Mouse (Mus musculus) cortical plate, adult 2 months (tissue): Measurements from ENCODE around the gene Efl1. TPM values are rescaled to one million over a fixed set of nuclear protein-coding genes. Genes with fewer than 3 reads are reported as not detected.

ENCODE experiments used
- H3K27ac ChIP-seq: fragments of 200-500 bp; 2 replicates; pipeline ENCODE4 v1.5.1; 2012; ENCODE audit warnings: low read length, control low read depth, inconsistent platforms; ENCODE audit not compliant: insufficient read depth
- H3K4me1 ChIP-seq: fragments of 200-500 bp; 2 replicates; pipeline ENCODE4 v1.6.1; 2011; ENCODE audit warnings: low read length; ENCODE audit not compliant: control insufficient read depth, insufficient read depth
- H3K4me3 ChIP-seq: fragments of 200-500 bp; 2 replicates; pipeline ENCODE4 v1.5.1; 2011; ENCODE audit warnings: mild to moderate bottlenecking, low read length, control low read depth; ENCODE audit not compliant: insufficient read depth
- CTCF ChIP-seq: fragments of 200-500 bp; IDR thresholded peaks from 2 replicates; pipeline ENCODE4 v1.5.1; 2011; ENCODE audit warnings: mild to moderate bottlenecking, control low read depth, low read length; ENCODE audit not compliant: insufficient read depth; ENCODE audit errors: extremely low read depth
- POLR2A ChIP-seq: fragments of 200-500 bp; IDR thresholded peaks from 2 replicates; pipeline ENCODE4 v1.6.1; 2011; ENCODE audit warnings: mild to moderate bottlenecking, low read length, control low read depth; ENCODE audit not compliant: insufficient read depth; ENCODE audit errors: extremely low read depth
- polyA plus RNA-seq: library from polyadenylated mRNA; depleted of rRNA; stranded (reverse); fragments of >200 nt; gene quantifications from 2 replicates; pipeline ENCODE4 v1.2.3, GENCODE M21; 2012; rRNA removed

Gene Efl1
- 7.9 and 8.9 TPM in 2 replicates for polyA plus RNA-seq

- no peak for TF ChIP-seq CTCF
- 0 out of 2 replicates have a peak, but pooled peaks have one; percentile 41 for TF ChIP-seq POLR2A
- Histone ChIP-seq H3K27ac (no peak within 1 kb of the TSS), H3K4me1 (peaks cover 3% of the 10 kb centered on the region; the same call in 1 of the 2 replicates), H3K4me3 (peak within 1 kb of the TSS; percentile 63)
Observed at GRCm38 (mm10) chr7:82648353-82649080, at the start of gene Efl1, which contains the start of gene Saxo2. Gene Efl1 (plus strand): TSS chr7:82648614. Gene Saxo2 (minus strand): TSS chr7:82648528.

GRCm38 (mm10) chr7:82602008-82602407 lies 46.4 kb upstream of the Efl1 start:
- TF ChIP-seq CTCF (no peak), POLR2A (no peak)
- H3K4me1 ChIP-seq: no peaks in the 10 kb centered on the region
- no peak overlapping the region for H3K4me3 ChIP-seq
- H3K27ac ChIP-seq: no peak overlapping the region

- TF ChIP-seq CTCF (no peak), POLR2A (no peak)
- H3K4me1 ChIP-seq: no peaks in the 10 kb centered on the region
Observed at GRCm38 (mm10) chr7:82605425-82605824, 43.0 kb upstream of the Efl1 start.

GRCm38 (mm10) chr7:82609629-82610028 lies 38.8 kb upstream of the Efl1 start:
- Histone ChIP-seq H3K4me3 (no peak overlapping the region), H3K27ac (no peak overlapping the region), H3K4me1 (no peaks in the 10 kb centered on the region)
- TF ChIP-seq CTCF (no peak), POLR2A (no peak)

More at GRCm38 (mm10) chr7:82605425-82605824, 43.0 kb upstream of the Efl1 start:
- no peak overlapping the region for H3K27ac ChIP-seq
- no peak overlapping the region for H3K4me3 ChIP-seq

- Histone ChIP-seq H3K27ac (no peak overlapping the region), H3K4me3 (no peak overlapping the region), H3K4me1 (no peaks in the 10 kb centered on the region)
- TF ChIP-seq CTCF (no peak), POLR2A (no peak)
Observed at GRCm38 (mm10) chr7:82625342-82625741, 23.1 kb upstream of the Efl1 start.

- no peak overlapping the region; the same call in 1 of the 2 replicates for H3K4me3 ChIP-seq
- no peak for TF ChIP-seq POLR2A
- TF ChIP-seq CTCF: no peak
- H3K4me1 ChIP-seq: peaks cover 3% of the 10 kb centered on the region; the same call in 1 of the 2 replicates
- H3K27ac ChIP-seq: no peak overlapping the region
Observed at GRCm38 (mm10) chr7:82647183-82647582, 1.2 kb upstream of the Efl1 start.

- H3K4me3 ChIP-seq: peak overlapping the region; percentile 63
- H3K27ac ChIP-seq: no peak overlapping the region
- H3K4me1 ChIP-seq: peaks cover 3% of the 10 kb centered on the region; the same call in 1 of the 2 replicates
- TF ChIP-seq POLR2A (no peak), CTCF (no peak)
Observed at GRCm38 (mm10) chr7:82647909-82648308, 505 bp upstream of the Efl1 start.

GRCm38 (mm10) chr7:82649081-82649445 lies 649 bp downstream of the Efl1 start:
- H3K27ac ChIP-seq: no peak overlapping the region
- H3K4me3 ChIP-seq: peak overlapping the region; percentile 63
- H3K4me1 ChIP-seq: peaks cover 3% of the 10 kb centered on the region; the same call in 1 of the 2 replicates
- TF ChIP-seq POLR2A: no peak
- TF ChIP-seq CTCF: no peak

GRCm38 (mm10) chr7:82664604-82665003 lies 16.2 kb downstream of the Efl1 start:
- Histone ChIP-seq H3K4me3 (no peak overlapping the region), H3K27ac (peak overlapping the region; percentile 40), H3K4me1 (no peaks in the 10 kb centered on the region)
- TF ChIP-seq CTCF (no peak), POLR2A (no peak)

GRCm38 (mm10) chr7:82676001-82676400 lies 27.6 kb downstream of the Efl1 start:
- Histone ChIP-seq H3K4me1 (no peaks in the 10 kb centered on the region), H3K27ac (no peak overlapping the region), H3K4me3 (no peak overlapping the region)
- TF ChIP-seq POLR2A (no peak), CTCF (no peak)
